Mouse (Mus musculus) small intestine, adult 2 months (tissue): ENCODE measurements around the gene Scp2d1. TPM values are rescaled to one million over a fixed set of nuclear protein-coding genes. Genes with fewer than 3 reads are reported as not detected.
"Not testable (repeated sequence)": the region's sequence is repeated elsewhere in the genome, so short reads cannot be mapped to it uniquely, and the experiment has no call there.

Source experiments
- H3K27ac ChIP-seq: fragments of 200-500 bp; 2 replicates; pipeline ENCODE4 v1.5.1; 2012; ENCODE audit warnings: low read depth, low read length, control low read depth, inconsistent platforms; ENCODE audit not compliant: insufficient read depth
- H3K27me3 ChIP-seq: fragments of 200-500 bp; 2 replicates; pipeline ENCODE4 v1.6.1; 2012; ENCODE audit warnings: mild to moderate bottlenecking, moderate library complexity, low read length, inconsistent platforms; ENCODE audit not compliant: control insufficient read depth, insufficient read depth
- H3K36me3 ChIP-seq: fragments of 200-500 bp; 2 replicates; pipeline ENCODE4 v1.6.1; 2012; ENCODE audit warnings: mild to moderate bottlenecking, low read length, control low read depth, inconsistent platforms; ENCODE audit not compliant: control insufficient read depth, insufficient read depth
- H3K4me1 ChIP-seq: fragments of 200-500 bp; 2 replicates; pipeline ENCODE4 v1.6.1; 2012; ENCODE audit warnings: low read length, inconsistent platforms, mixed read lengths; ENCODE audit not compliant: control insufficient read depth, insufficient read depth, insufficient read length
- H3K4me3 ChIP-seq: fragments of 200-500 bp; 2 replicates; pipeline ENCODE4 v1.5.1; 2012; ENCODE audit warnings: low read depth, mild to moderate bottlenecking, control low read depth, inconsistent platforms, low read length, moderate library complexity
- CTCF ChIP-seq: fragments of 200-500 bp; IDR thresholded peaks from 2 replicates; pipeline ENCODE4 v1.5.1; 2012; ENCODE audit warnings: low read depth, mild to moderate bottlenecking, control low read depth, inconsistent platforms, low read length, moderate library complexity, mixed read lengths; ENCODE audit not compliant: insufficient replicate concordance, insufficient read length; ENCODE audit errors: extremely low read depth
- POLR2A ChIP-seq: fragments of 200-500 bp; IDR thresholded peaks from 2 replicates; pipeline ENCODE4 v1.6.1; 2012; ENCODE audit warnings: low read depth, mild to moderate bottlenecking, control low read depth, inconsistent platforms, low read length, moderate library complexity
- WGBS: fragments of 180-500 bp; shearing (Covaris S2); methylation state at CpG from one replicate; pipeline ENCODE4 v1.1.7; 2018; 5-methylcytosine and 5-hydroxymethylcytosine counted together
- polyA plus RNA-seq: library from polyadenylated mRNA; depleted of rRNA; stranded (reverse); fragments of >200 nt; gene quantifications from 2 replicates; pipeline ENCODE4 v1.2.3, GENCODE M21; 2012; rRNA removed

The Scp2d1 gene
- polyA plus RNA-seq, result not detected in 2 replicates

- not testable (repeated sequence) for H3K4me3 ChIP-seq, H3K4me1 ChIP-seq, H3K27me3 ChIP-seq, H3K27ac ChIP-seq, H3K36me3 ChIP-seq
- WGBS, result 75% methylated on average over 6 of the region's 6 CpGs
Measured at GRCm38 (mm10) chr2:144823356-144823755, at the start of gene Scp2d1. Gene Scp2d1, plus strand, starts transcription at chr2:144823656.

GRCm38 (mm10) chr2:144774636-144775160 is 48.8 kb upstream of the Scp2d1 start:
- no peak for TF ChIP-seq CTCF
- TF ChIP-seq POLR2A, result no peak
- Histone ChIP-seq H3K4me3 (no peak overlapping the region), H3K36me3 (no peaks in the 10 kb centered on the region), H3K27ac (0 out of 2 replicates have a peak overlapping the region, but pooled peaks have one; percentile 22), H3K27me3 (no peaks in the 10 kb centered on the region), H3K4me1 (no peaks in the 10 kb centered on the region)
- WGBS, result 68% methylated on average over 8 of the region's 8 CpGs

- TF ChIP-seq CTCF (no peak), POLR2A (no peak)
- 91% methylated on average over 4 of the region's 4 CpGs for WGBS
- no peaks in the 10 kb centered on the region for H3K4me1 ChIP-seq
- H3K27ac ChIP-seq, result no peak overlapping the region
- no peaks in the 10 kb centered on the region for H3K36me3 ChIP-seq
- H3K27me3 ChIP-seq, result no peaks in the 10 kb centered on the region
- no peak overlapping the region for H3K4me3 ChIP-seq
Measured at GRCm38 (mm10) chr2:144775626-144776025, 47.8 kb upstream of the Scp2d1 start.

- H3K4me1 ChIP-seq, result no peaks in the 10 kb centered on the region
- H3K27me3 ChIP-seq, result no peaks in the 10 kb centered on the region
- no peak for TF ChIP-seq POLR2A
- WGBS, result 83% methylated on average over 7 of the region's 7 CpGs
- H3K36me3 ChIP-seq, result no peaks in the 10 kb centered on the region
- no peak overlapping the region for H3K27ac ChIP-seq
- no peak overlapping the region for H3K4me3 ChIP-seq
Measured at GRCm38 (mm10) chr2:144779263-144779662, 44.2 kb upstream of the Scp2d1 start.

- WGBS, result 59% methylated on average over 5 of the region's 5 CpGs
Measured at GRCm38 (mm10) chr2:144780731-144781130, 42.7 kb upstream of the Scp2d1 start.

GRCm38 (mm10) chr2:144781871-144782270 is 41.6 kb upstream of the Scp2d1 start:
- Histone ChIP-seq H3K36me3 (no peaks in the 10 kb centered on the region), H3K4me3 (no peak overlapping the region), H3K4me1 (no peaks in the 10 kb centered on the region), H3K27me3 (no peaks in the 10 kb centered on the region), H3K27ac (no peak overlapping the region)
- no peak for TF ChIP-seq POLR2A
- no peak for TF ChIP-seq CTCF
- 42% methylated on average over 3 of the region's 3 CpGs for WGBS

More at GRCm38 (mm10) chr2:144780731-144781130, 42.7 kb upstream of the Scp2d1 start:
- no peaks in the 10 kb centered on the region for H3K27me3 ChIP-seq
- TF ChIP-seq POLR2A (no peak), CTCF (no peak)
- H3K36me3 ChIP-seq, result no peaks in the 10 kb centered on the region
- no peak overlapping the region for H3K27ac ChIP-seq
- no peaks in the 10 kb centered on the region for H3K4me1 ChIP-seq
- no peak overlapping the region for H3K4me3 ChIP-seq

GRCm38 (mm10) chr2:144782481-144782880 is 41.0 kb upstream of the Scp2d1 start:
- WGBS, result 47% methylated on average over 4 of the region's 4 CpGs
- no peaks in the 10 kb centered on the region for H3K36me3 ChIP-seq
- H3K4me3 ChIP-seq, result no peak overlapping the region
- no peaks in the 10 kb centered on the region for H3K27me3 ChIP-seq
- H3K4me1 ChIP-seq, result no peaks in the 10 kb centered on the region
- TF ChIP-seq POLR2A, result no peak
- TF ChIP-seq CTCF, result no peak
- H3K27ac ChIP-seq, result no peak overlapping the region

- WGBS, result 88% methylated on average over 1 of the region's 1 CpGs
- TF ChIP-seq POLR2A (no peak), CTCF (no peak)
- Histone ChIP-seq H3K27me3 (no peaks in the 10 kb centered on the region), H3K4me3 (no peak overlapping the region), H3K4me1 (no peaks in the 10 kb centered on the region), H3K27ac (no peak overlapping the region), H3K36me3 (no peaks in the 10 kb centered on the region)
Measured at GRCm38 (mm10) chr2:144783190-144783589, 40.3 kb upstream of the Scp2d1 start.
